Mouse (Mus musculus): ENCODE measurements at regions not wholly inside any gene's neighbourhood (a gene's known extent, or its start where the extent isn't known, plus 50 kb on each side); places are given as distances from the start of the nearest gene placed in this dataset.

GRCm38 (mm10) chr5:51196393-51197347, 370.9 kb downstream of the Ppargc1a start:
- intact Hi-C loops (cut with DNase I): no loop called here
- no peak for DNase-seq
- no peak overlapping the region for H3K27ac ChIP-seq
- H3K27me3 ChIP-seq (ENCODE audit: control insufficient read depth, insufficient read depth, low read length): no peaks in the 10 kb centered on the region
- H3K9ac ChIP-seq (ENCODE audit: low read depth, low read length): no peak overlapping the region
- no peak overlapping the region for H3K4me3 ChIP-seq
- no peaks in the 10 kb centered on the region for H3K79me2 ChIP-seq (replicated peaks; ENCODE audit: control insufficient read depth, insufficient read depth, low read length)
- TF ChIP-seq CTCF (IDR thresholded peaks at IDR 0.05) (no peak), EP300 (IDR thresholded peaks at IDR 0.05; ENCODE audit: insufficient read depth, low read depth, low read length) (no peak), POLR2A (IDR thresholded peaks at IDR 0.05; ENCODE audit: insufficient read depth, low read depth, low read length) (no peak)
- no peaks in the 10 kb centered on the region for H3K36me3 ChIP-seq (ENCODE audit: control insufficient read depth, insufficient read depth, low read length)
- no peaks in the 10 kb centered on the region for H3K4me1 ChIP-seq (ENCODE audit: control insufficient read depth, insufficient read depth, low read length)
- WGBS: 59% methylated on average over 4 of the region's 4 CpGs

GRCm38 (mm10) chr5:51190661-51191060, 376.9 kb downstream of the Ppargc1a start:
- TF ChIP-seq CTCF (IDR thresholded peaks at IDR 0.05) (no peak), POLR2A (IDR thresholded peaks at IDR 0.05; ENCODE audit: insufficient read depth, low read depth, low read length) (no peak), EP300 (IDR thresholded peaks at IDR 0.05; ENCODE audit: insufficient read depth, low read depth, low read length) (no peak)
- intact Hi-C loops (cut with DNase I): no loop called here
- WGBS: 76% methylated on average over 3 of the region's 3 CpGs
- H3K4me1 ChIP-seq (ENCODE audit: control insufficient read depth, insufficient read depth, low read length): no peaks in the 10 kb centered on the region
- H3K27ac ChIP-seq: no peak overlapping the region
- DNase-seq: no peak
- no peaks in the 10 kb centered on the region for H3K27me3 ChIP-seq (ENCODE audit: control insufficient read depth, insufficient read depth, low read length)
- no peak overlapping the region for H3K9ac ChIP-seq (ENCODE audit: low read depth, low read length)
- H3K4me3 ChIP-seq: no peak overlapping the region
- H3K36me3 ChIP-seq (ENCODE audit: control insufficient read depth, insufficient read depth, low read length): no peaks in the 10 kb centered on the region
- no peaks in the 10 kb centered on the region for H3K79me2 ChIP-seq (replicated peaks; ENCODE audit: control insufficient read depth, insufficient read depth, low read length)

GRCm38 (mm10) chr5:51169828-51170227, 397.7 kb downstream of the Ppargc1a start:
- Histone ChIP-seq H3K9ac (ENCODE audit: low read depth, low read length) (no peak overlapping the region), H3K79me2 (replicated peaks; ENCODE audit: control insufficient read depth, insufficient read depth, low read length) (no peaks in the 10 kb centered on the region), H3K27me3 (ENCODE audit: control insufficient read depth, insufficient read depth, low read length) (no peaks in the 10 kb centered on the region), H3K36me3 (ENCODE audit: control insufficient read depth, insufficient read depth, low read length) (no peaks in the 10 kb centered on the region), H3K27ac (no peak overlapping the region), H3K4me3 (no peak overlapping the region), H3K4me1 (ENCODE audit: control insufficient read depth, insufficient read depth, low read length) (no peaks in the 10 kb centered on the region)
- intact Hi-C loops (cut with DNase I): no loop called here
- no peak for DNase-seq
- no peak for TF ChIP-seq POLR2A (IDR thresholded peaks at IDR 0.05; ENCODE audit: insufficient read depth, low read depth, low read length)
- no peak for TF ChIP-seq CTCF (IDR thresholded peaks at IDR 0.05)
- no peak for TF ChIP-seq EP300 (IDR thresholded peaks at IDR 0.05; ENCODE audit: insufficient read depth, low read depth, low read length)
- WGBS: 87% methylated on average over 1 of the region's 1 CpGs

- DNase-seq: no peak
- no peaks in the 10 kb centered on the region for H3K79me2 ChIP-seq (replicated peaks; ENCODE audit: control insufficient read depth, insufficient read depth, low read length)
- H3K36me3 ChIP-seq (ENCODE audit: control insufficient read depth, insufficient read depth, low read length): no peaks in the 10 kb centered on the region
- no peaks in the 10 kb centered on the region for H3K4me1 ChIP-seq (ENCODE audit: control insufficient read depth, insufficient read depth, low read length)
- intact Hi-C loops (cut with DNase I): no loop called here
- no peaks in the 10 kb centered on the region for H3K27me3 ChIP-seq (ENCODE audit: control insufficient read depth, insufficient read depth, low read length)
- no peak overlapping the region for H3K9ac ChIP-seq (ENCODE audit: low read depth, low read length)
- no peak overlapping the region for H3K27ac ChIP-seq
- TF ChIP-seq CTCF (IDR thresholded peaks at IDR 0.05): no peak
- no peak for TF ChIP-seq EP300 (IDR thresholded peaks at IDR 0.05; ENCODE audit: insufficient read depth, low read depth, low read length)
- TF ChIP-seq POLR2A (IDR thresholded peaks at IDR 0.05; ENCODE audit: insufficient read depth, low read depth, low read length): no peak
- WGBS: 34% methylated on average over 6 of the region's 6 CpGs
- H3K4me3 ChIP-seq: no peak overlapping the region
Measured at GRCm38 (mm10) chr5:51168206-51168605, 399.3 kb downstream of the Ppargc1a start.

GRCm38 (mm10) chr5:51156901-51157300, 410.6 kb downstream of the Ppargc1a start:
- no peaks in the 10 kb centered on the region for H3K4me1 ChIP-seq (ENCODE audit: control insufficient read depth, insufficient read depth, low read length)
- H3K27ac ChIP-seq: no peak overlapping the region
- H3K27me3 ChIP-seq (ENCODE audit: control insufficient read depth, insufficient read depth, low read length): no peaks in the 10 kb centered on the region
- 55% methylated on average over 3 of the region's 3 CpGs for WGBS
- no peak for TF ChIP-seq EP300 (IDR thresholded peaks at IDR 0.05; ENCODE audit: insufficient read depth, low read depth, low read length)
- intact Hi-C loops (cut with DNase I): no loop called here
- no peaks in the 10 kb centered on the region for H3K36me3 ChIP-seq (ENCODE audit: control insufficient read depth, insufficient read depth, low read length)
- H3K4me3 ChIP-seq: no peak overlapping the region
- H3K79me2 ChIP-seq (replicated peaks; ENCODE audit: control insufficient read depth, insufficient read depth, low read length): no peaks in the 10 kb centered on the region
- H3K9ac ChIP-seq (ENCODE audit: low read depth, low read length): no peak overlapping the region
- no peak for DNase-seq

- H3K4me3 ChIP-seq: no peak overlapping the region
- no peaks in the 10 kb centered on the region for H3K27me3 ChIP-seq (ENCODE audit: control insufficient read depth, insufficient read depth, low read length)
- no peak for DNase-seq
- intact Hi-C loops (cut with DNase I): no loop called here
- no peaks in the 10 kb centered on the region for H3K36me3 ChIP-seq (ENCODE audit: control insufficient read depth, insufficient read depth, low read length)
- TF ChIP-seq CTCF (IDR thresholded peaks at IDR 0.05): no peak
- 78% methylated on average over 4 of the region's 4 CpGs for WGBS
- no peak overlapping the region for H3K27ac ChIP-seq
- no peak overlapping the region for H3K9ac ChIP-seq (ENCODE audit: low read depth, low read length)
- H3K4me1 ChIP-seq (ENCODE audit: control insufficient read depth, insufficient read depth, low read length): no peaks in the 10 kb centered on the region
- no peaks in the 10 kb centered on the region for H3K79me2 ChIP-seq (replicated peaks; ENCODE audit: control insufficient read depth, insufficient read depth, low read length)
Measured at GRCm38 (mm10) chr5:51144842-51145241, 422.7 kb downstream of the Ppargc1a start.

All from heart, adult 2 months (tissue).